Mouse (Mus musculus): ENCODE results near the gene Treh.

- TF ChIP-seq CTCF (IDR thresholded peaks at IDR 0.05; ENCODE audit: insufficient read depth, low read depth, low read length) (no peak), POLR2A (IDR thresholded peaks at IDR 0.05; ENCODE audit: insufficient read depth, low read depth, low read length) (no peak)
Measured at GRCm38 (mm10) chr9:44722575-44722974, 49.5 kb downstream of the Treh start.
